Mouse (Mus musculus) MEL (cell line): ENCODE data around the gene Fndc3a. TPM values are rescaled to one million over a fixed set of nuclear protein-coding genes. Genes with fewer than 3 reads are reported as not detected.
A peak's percentile ranks its signal among the peaks of the same experiment; 100 is the strongest.

Experiments
- DNase-seq: peaks from one replicate; pipeline ENCODE4 v3.0.0; 2011; ENCODE audit warnings: low read depth, low spot score
- H3K27ac ChIP-seq: 2 replicates; pipeline ENCODE4 v1.5.1; 2012; ENCODE audit warnings: low read depth, mild to moderate bottlenecking, control low read depth, low read length, moderate library complexity; ENCODE audit not compliant: control insufficient read depth
- H3K27me3 ChIP-seq, 2 experiments: fragments of 150-350 bp in 1 of 2; sonication (generic) in 1 of 2; 2 replicates each; pipeline ENCODE4 v1.6.1; 2012; ENCODE audit warnings: low read length in 2 of 2, mild to moderate bottlenecking in 2 of 2, improper control_type of control experiment in 1 of 2, moderate library complexity in 1 of 2; ENCODE audit not compliant: insufficient read depth in 2 of 2, control insufficient read depth in 1 of 2
- H3K36me3 ChIP-seq, 2 experiments: 2 replicates each; pipeline ENCODE4 v1.6.1; 2012 to 2014; ENCODE audit warnings: low read length in 2 of 2, improper control_type of control experiment in 1 of 2, inconsistent platforms in 1 of 2, mild to moderate bottlenecking in 1 of 2; ENCODE audit not compliant: insufficient read depth in 2 of 2, control insufficient read depth in 1 of 2
- H3K4me1 ChIP-seq, 2 experiments: fragments of 150-350 bp in 1 of 2; sonication (generic) in 1 of 2; 2 replicates each; pipeline ENCODE4 v1.6.1; 2012; ENCODE audit warnings: low read length in 2 of 2, improper control_type of control experiment in 1 of 2, mild to moderate bottlenecking in 1 of 2; ENCODE audit not compliant: insufficient read depth in 2 of 2, control insufficient read depth in 1 of 2
- H3K4me3 ChIP-seq, 2 experiments: fragments of 150-350 bp in 1 of 2; sonication (generic) in 1 of 2; 2 replicates each; pipeline ENCODE4 v1.5.1; 2012; ENCODE audit warnings: low read depth in 2 of 2, low read length in 2 of 2, mild to moderate bottlenecking in 2 of 2, moderate library complexity in 2 of 2, control low read depth in 1 of 2, improper control_type of control experiment in 1 of 2; ENCODE audit not compliant: control insufficient read depth in 1 of 2, insufficient read depth in 1 of 2
- H3K79me2 ChIP-seq: 2 replicates; pipeline ENCODE4 v1.6.1; 2012; ENCODE audit warnings: mild to moderate bottlenecking, low read length, moderate library complexity; ENCODE audit not compliant: control insufficient read depth, poor library complexity, insufficient read depth
- H3K9ac ChIP-seq: 2 replicates; pipeline ENCODE4 v1.6.1; 2012; ENCODE audit warnings: low read depth, mild to moderate bottlenecking, control low read depth, low read length, moderate library complexity; ENCODE audit not compliant: control insufficient read depth, poor library complexity, severe bottlenecking
- H3K9me3 ChIP-seq: fragments of 150-350 bp; sonication (generic); replicated peaks from 2 replicates; pipeline ENCODE4 v1.6.1; 2012; ENCODE audit warnings: mild to moderate bottlenecking, low read length, improper control_type of control experiment, moderate library complexity; ENCODE audit not compliant: insufficient read depth
- BHLHE40 ChIP-seq: IDR thresholded peaks from 2 replicates; pipeline ENCODE4 v1.6.1; 2012; ENCODE audit warnings: low read depth, mild to moderate bottlenecking, inconsistent platforms, low read length, improper control_type of control experiment, borderline replicate concordance
- CHD1 ChIP-seq: IDR thresholded peaks from 2 replicates; pipeline ENCODE4 v1.6.1; 2012; ENCODE audit warnings: low read depth, mild to moderate bottlenecking, inconsistent platforms, low read length, improper control_type of control experiment
- CHD2 ChIP-seq: IDR thresholded peaks from 2 replicates; pipeline ENCODE4 v1.6.1; 2011; ENCODE audit warnings: low read length, improper control_type of control experiment
- E2F4 ChIP-seq: IDR thresholded peaks from 2 replicates; pipeline ENCODE4 v1.6.1; 2011; ENCODE audit warnings: low read depth, low read length, improper control_type of control experiment, borderline replicate concordance
- ELF1 ChIP-seq: IDR thresholded peaks from 2 replicates; pipeline ENCODE4 v1.6.1; 2014; ENCODE audit warnings: low read depth, mild to moderate bottlenecking, inconsistent platforms, low read length, improper control_type of control experiment, moderate library complexity
- EP300 ChIP-seq, 2 experiments: IDR thresholded peaks; 2 replicates each; pipeline ENCODE4 v1.6.1; 2011; ENCODE audit warnings: improper control_type of control experiment in 2 of 2, low read length in 2 of 2, low read depth in 1 of 2, mild to moderate bottlenecking in 1 of 2
- ETS1 ChIP-seq: IDR thresholded peaks from 2 replicates; pipeline ENCODE4 v1.6.1; 2012; ENCODE audit warnings: low read depth, mild to moderate bottlenecking, inconsistent platforms, low read length, improper control_type of control experiment, moderate library complexity
- GATA1 ChIP-seq: IDR thresholded peaks from 2 replicates; pipeline ENCODE4 v1.6.1; 2011; ENCODE audit warnings: low read depth, low read length, improper control_type of control experiment
- MAFK ChIP-seq: IDR thresholded peaks from 2 replicates; pipeline ENCODE4 v1.6.1; 2011; ENCODE audit warnings: low read depth, mild to moderate bottlenecking, low read length, improper control_type of control experiment, borderline replicate concordance
- MEF2A ChIP-seq: IDR thresholded peaks from 2 replicates; pipeline ENCODE4 v1.6.1; 2014; ENCODE audit warnings: low read depth, mild to moderate bottlenecking, inconsistent platforms, low read length, improper control_type of control experiment; ENCODE audit not compliant: poor library complexity, insufficient replicate concordance, severe bottlenecking; ENCODE audit errors: extremely low read depth
- MYC ChIP-seq: IDR thresholded peaks from 2 replicates; pipeline ENCODE4 v1.6.1; 2011; ENCODE audit warnings: low read depth, mild to moderate bottlenecking, low read length, improper control_type of control experiment, moderate library complexity
- POLR2AphosphoS5 ChIP-seq: IDR thresholded peaks from 2 replicates; pipeline ENCODE4 v1.6.1; 2012; ENCODE audit warnings: low read depth, borderline replicate concordance, mild to moderate bottlenecking, inconsistent platforms, low read length, moderate library complexity, mixed read lengths
- RAD21 ChIP-seq: IDR thresholded peaks from 2 replicates; pipeline ENCODE4 v1.6.1; 2011; ENCODE audit warnings: mild to moderate bottlenecking, low read depth, low read length, improper control_type of control experiment
- UBTF ChIP-seq: IDR thresholded peaks from 2 replicates; pipeline ENCODE4 v1.6.1; 2012; ENCODE audit warnings: low read depth, mild to moderate bottlenecking, inconsistent platforms, low read length, improper control_type of control experiment, moderate library complexity, borderline replicate concordance; ENCODE audit not compliant: insufficient read depth
- USF1 ChIP-seq: IDR thresholded peaks from 2 replicates; pipeline ENCODE4 v1.6.1; 2014; ENCODE audit warnings: low read depth, mild to moderate bottlenecking, inconsistent platforms, low read length, improper control_type of control experiment, moderate library complexity
- USF2 ChIP-seq, 2 experiments: IDR thresholded peaks; 2 replicates each; pipeline ENCODE4 v1.6.1; 2011 to 2012; ENCODE audit warnings: improper control_type of control experiment in 2 of 2, low read length in 2 of 2, borderline replicate concordance in 1 of 2, inconsistent platforms in 1 of 2, low read depth in 1 of 2, mild to moderate bottlenecking in 1 of 2; ENCODE audit not compliant: insufficient read depth in 1 of 2
- ZMIZ1 ChIP-seq: IDR thresholded peaks from 2 replicates; pipeline ENCODE4 v1.6.1; 2012; ENCODE audit warnings: low read depth, mild to moderate bottlenecking, inconsistent platforms, low read length, improper control_type of control experiment, moderate library complexity
- polyA plus RNA-seq, 2 experiments: library from polyadenylated mRNA; stranded (reverse) in 1 of 2; unstranded in 1 of 2; fragments of >175 nt in 1 of 2; fragments of >200 nt in 1 of 2; gene quantifications; 2 replicates each; pipeline versions ENCODE4 v1.2.1 to v1.2.4; 2012; ENCODE audit warnings: low replicate concordance in 2 of 2, low read depth in 1 of 2; ENCODE audit not compliant: insufficient read length in 2 of 2, insufficient read depth in 1 of 2, missing spikeins in 1 of 2
- total RNA-seq: library from RNA; depleted of rRNA; stranded (reverse); fragments of 300-350 nt; gene quantifications from 2 replicates; pipeline ENCODE4 v1.2.3, GENCODE M21; 2012

The Fndc3a gene
- total and polyA plus RNA-seq, 3 experiments = 4.2 to 9.0 TPM; not detected in 1

DNA sequence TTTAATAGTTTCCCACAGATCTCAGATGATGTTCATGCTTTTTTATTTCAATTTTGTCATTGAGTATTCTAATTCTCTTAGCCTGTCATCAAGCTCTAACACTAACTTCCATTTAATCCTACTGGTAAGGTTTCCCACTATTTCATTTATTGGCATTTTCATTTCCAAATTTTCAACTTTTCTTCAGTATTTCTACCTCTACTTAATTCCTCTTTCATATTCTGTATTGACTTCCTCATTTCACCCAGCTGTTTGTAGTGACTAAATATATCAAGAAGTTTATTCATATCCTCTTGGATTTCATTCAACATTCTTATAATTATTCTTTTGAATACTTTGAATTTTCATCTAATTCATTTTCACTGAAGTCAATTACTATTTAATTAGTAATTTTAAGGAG lies 20.3 kb downstream of the Fndc3a start:
- H3K9ac ChIP-seq = no peak overlapping the region
- peak; percentile 18 for DNase-seq
- peaks cover 0 to 7% of the 10 kb centered on the region in 2 experiments; a peak in 2 of 4 replicates for H3K36me3 ChIP-seq
- H3K4me3 ChIP-seq = no peak overlapping the region
- no peaks in the 10 kb centered on the region for H3K27me3 ChIP-seq
- peaks cover 2% of the 10 kb centered on the region in 2 experiments for H3K4me1 ChIP-seq
- TF ChIP-seq ETS1 = peak; percentile 67
- TF ChIP-seq GATA1 = no peak
- no peak for TF ChIP-seq BHLHE40
- TF ChIP-seq EP300 (IDR thresholded peaks at IDR 0.05; ENCODE audit: low read depth in 1 of 2, low read length in 2 of 2) = 0 out of 4 replicates have a peak, but pooled peaks of 1 of the 2 experiments have one; percentile 37
- TF ChIP-seq E2F4 = no peak
- H3K9me3 ChIP-seq = no peaks in the 10 kb centered on the region
- H3K27ac ChIP-seq = no peak overlapping the region
- no peaks in the 10 kb centered on the region for H3K79me2 ChIP-seq

DNA sequence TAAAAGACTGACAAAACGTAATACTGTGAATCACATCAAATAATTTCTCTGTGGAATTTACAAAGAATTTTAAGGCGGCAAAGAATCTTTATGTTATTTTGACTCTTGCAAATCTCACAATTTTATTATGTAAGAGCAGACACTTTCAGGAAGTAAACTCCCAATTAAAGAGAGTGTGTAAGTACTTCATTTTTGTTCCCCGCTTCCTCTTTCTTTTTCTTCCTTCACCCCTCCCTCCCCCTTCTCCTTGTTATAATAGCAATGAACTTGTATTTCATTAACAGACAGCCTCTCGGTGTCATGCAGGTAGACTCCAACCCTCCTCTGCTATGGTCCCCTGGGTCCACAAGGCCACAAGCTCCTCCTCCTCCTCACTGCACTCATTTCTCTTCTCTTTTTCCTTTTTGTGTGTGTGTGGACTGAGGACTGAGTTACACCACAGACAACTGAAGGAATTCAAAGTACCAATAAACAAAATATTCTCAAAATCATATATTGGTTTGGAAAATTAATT lies 24.9 kb downstream of the Fndc3a start:
- DNase-seq = peak; percentile 41
- Histone ChIP-seq H3K4me1 (peaks cover 2% of the 10 kb centered on the region in 2 experiments), H3K36me3 (peaks cover 0 to 5% of the 10 kb centered on the region in 2 experiments; a peak in 1 of 4 replicates), H3K27ac (no peak overlapping the region), H3K4me3 (0 out of 4 replicates have a peak overlapping the region, but pooled peaks of 1 of the 2 experiments have one; percentile 37), H3K9me3 (no peaks in the 10 kb centered on the region), H3K79me2 (no peaks in the 10 kb centered on the region), H3K27me3 (no peaks in the 10 kb centered on the region), H3K9ac (peak overlapping the region; percentile 36; the same call in 1 of the 2 replicates)
- TF ChIP-seq UBTF (no peak), ELF1 (peak; percentile 28; the same call in 1 of the 2 replicates), USF2 (IDR thresholded peaks at IDR 0.05; ENCODE audit: borderline replicate concordance in 1 of 2, insufficient read depth in 1 of 2, low read depth in 1 of 2, low read length in 2 of 2) (no peak), USF1 (no peak), CHD2 (no peak), MEF2A (no peak), E2F4 (no peak), POLR2AphosphoS5 (no peak)

DNA sequence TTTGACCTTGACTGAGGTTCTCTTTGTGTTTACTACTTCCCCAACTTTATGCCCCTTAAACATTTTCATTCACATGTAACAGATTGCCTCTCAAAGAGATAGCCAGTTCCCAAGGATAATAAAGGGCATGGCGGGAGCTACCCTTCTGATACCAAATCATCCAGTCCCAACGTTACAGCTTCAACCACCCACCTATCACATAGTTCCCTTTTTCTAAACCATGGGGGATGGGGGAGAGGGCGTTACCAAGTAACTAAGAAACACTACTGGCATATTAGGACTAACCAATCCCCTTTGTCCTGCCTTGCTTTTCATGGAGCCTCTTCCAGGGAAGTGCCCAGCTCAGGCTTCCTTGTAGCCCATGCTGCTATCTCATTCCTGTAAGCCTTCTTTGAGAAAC lies 32.6 kb downstream of the Fndc3a start:
- H3K36me3 ChIP-seq = peaks cover 0 to 6% of the 10 kb centered on the region in 2 experiments; a peak in 2 of 4 replicates
- DNase-seq = peak; percentile 71
- no peaks in the 10 kb centered on the region for H3K79me2 ChIP-seq
- peaks cover 0 to 4% of the 10 kb centered on the region in 2 experiments; a peak in 2 of 4 replicates for H3K4me1 ChIP-seq
- H3K9me3 ChIP-seq = no peaks in the 10 kb centered on the region
- no peak overlapping the region for H3K4me3 ChIP-seq
- no peaks in the 10 kb centered on the region for H3K27me3 ChIP-seq
- H3K27ac ChIP-seq = no peak overlapping the region
- H3K9ac ChIP-seq = no peak overlapping the region
- TF ChIP-seq CHD2 (peak; percentile 21; the same call in 1 of the 2 replicates), MAFK (no peak), CHD1 (no peak), E2F4 (0 out of 2 replicates have a peak, but pooled peaks have one; percentile 22), GATA1 (peak; percentile 31; the same call in 1 of the 2 replicates), RAD21 (no peak), EP300 (IDR thresholded peaks at IDR 0.05; ENCODE audit: low read depth in 1 of 2, low read length in 2 of 2) (peak in 1 of 2 experiments; percentile 59; a peak in 2 of 4 replicates), USF1 (no peak), ZMIZ1 (no peak), MYC (no peak)
